Mouse (Mus musculus) thymus, adult 2 months (tissue): ENCODE measurements around the gene Unc13a.

Experiments
- CTCF ChIP-seq: fragments of 200-500 bp; IDR thresholded peaks from 2 replicates; pipeline ENCODE4 v1.5.1; 2012; ENCODE audit warnings: mild to moderate bottlenecking, control low read depth, low read length, moderate library complexity, borderline replicate concordance; ENCODE audit not compliant: control insufficient read depth, poor library complexity, insufficient read depth; ENCODE audit errors: extremely low read depth
- POLR2A ChIP-seq: fragments of 200-500 bp; IDR thresholded peaks from 2 replicates; pipeline ENCODE4 v1.6.1; 2012; ENCODE audit warnings: mild to moderate bottlenecking, low read length, control low read depth, moderate library complexity; ENCODE audit not compliant: control insufficient read depth, poor library complexity, insufficient read depth; ENCODE audit errors: extremely low read depth

GRCm38 (mm10) chr8:71588762-71589161 lies 82.8 kb downstream of the Unc13a start:
- TF ChIP-seq CTCF (no peak), POLR2A (no peak)
